In the genomic region with DNA sequence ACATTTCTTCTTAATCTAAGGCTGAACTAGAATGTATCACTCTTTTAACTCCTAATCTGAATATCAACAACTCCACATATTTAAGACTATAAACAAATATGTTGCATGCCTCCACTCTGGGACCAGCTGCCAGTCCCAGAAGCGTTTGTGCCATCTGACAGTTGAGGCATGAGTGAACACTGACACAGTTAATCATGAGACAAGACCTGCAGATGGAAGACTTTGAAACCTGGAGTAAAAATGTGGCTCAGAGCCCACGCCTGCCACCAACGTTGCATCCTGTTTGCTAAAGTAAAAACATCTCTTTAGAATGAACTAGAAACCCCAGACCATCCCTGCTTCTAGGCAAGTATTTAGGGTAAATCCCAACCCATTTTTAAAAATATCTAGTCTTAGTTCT, we compare ENCODE assay signal across 30 mouse cellular contexts. TPM values are rescaled to one million over a fixed set of nuclear protein-coding genes. Genes with fewer than 3 reads are reported as not detected.
A peak's percentile ranks its signal among the peaks of the same experiment; 100 is the strongest.
DNase-seq lines count a peak whose midpoint lies in the region; ATAC-seq and TF ChIP-seq lines count a peak whose summit lies in the region.
"Had no signal": no experiment of that assay in that cellular context is flagged by ENCODE, and none has a peak within 500 bp of the region (broad histone marks: within the 10 kb centered on the region; RNA-seq: fewer than 3 reads in every experiment).

No protein-coding gene starts in this region.

- no peaks in the 10 kb centered on the region for H3K9me3 ChIP-seq in intestine, embryonic 14.5 days (ENCODE audit: control insufficient read depth, low read length)
- no peaks in the 10 kb centered on the region for H3K9me3 ChIP-seq in intestine, postnatal 0 days (ENCODE audit: control insufficient read depth)
- H3K9me3 ChIP-seq in kidney, postnatal 0 days (replicated peaks; ENCODE audit: low read length): no peaks in the 10 kb centered on the region
- no peaks in the 10 kb centered on the region for H3K9me3 ChIP-seq in stomach, postnatal 0 days (ENCODE audit: control insufficient read depth, low read length)
- H3K9me3 ChIP-seq: embryonic facial prominence, embryonic 12.5 days; heart, embryonic 13.5 days; hindbrain, embryonic 10.5 days; hindbrain, embryonic 15.5 days; limb, embryonic 13.5 days; liver, embryonic 12.5 days; midbrain, embryonic 12.5 days; neural tube, embryonic 13.5 days had no signal

- H3K27ac ChIP-seq in intestine, embryonic 14.5 days (ENCODE audit: low read depth): no peak overlapping the region
- no peak overlapping the region for H3K27ac ChIP-seq in intestine, postnatal 0 days (ENCODE audit: low read depth, low read length)
- H3K27ac ChIP-seq in kidney, postnatal 0 days: 0 out of 2 replicates have a peak overlapping the region, but pooled peaks have one; percentile 22
- no peak overlapping the region for H3K27ac ChIP-seq in stomach, postnatal 0 days (replicated peaks)
- H3K27ac ChIP-seq: embryonic facial prominence, embryonic 12.5 days; heart, embryonic 13.5 days; hindbrain, embryonic 10.5 days; hindbrain, embryonic 15.5 days; layer of hippocampus, adult 2 months; limb, embryonic 13.5 days; liver, embryonic 12.5 days; midbrain, embryonic 12.5 days; neural tube, embryonic 13.5 days had no signal

- 72% methylated on average over 3 of the region's 3 CpGs for WGBS in intestine, embryonic 14.5 days
- WGBS in intestine, postnatal 0 days: 69% methylated on average over 3 of the region's 3 CpGs
- 50% methylated on average over 3 of the region's 3 CpGs for WGBS in kidney, postnatal 0 days
- WGBS in stomach, postnatal 0 days: 54% methylated on average over 3 of the region's 3 CpGs

- peak; percentile 3 for DNase-seq in intestine, embryonic 14.5 days (ENCODE audit: low spot score)
- DNase-seq in layer of hippocampus, adult 9-11 months: peak; percentile 44
- DNase-seq in layer of hippocampus, adult 11-12 months (ENCODE audit: low spot score): no peak
- no peak for DNase-seq in kidney, postnatal 0 days (ENCODE audit: low spot score)
- no peak for DNase-seq in stomach, postnatal 0 days (ENCODE audit: low spot score)
- no peak for DNase-seq in adrenal gland, adult (ENCODE audit: inconsistent age in 2 of 2, low spot score in 1 of 2)
- DNase-seq: adrenal gland, adult 2 months; adrenal gland, postnatal 36 days; cerebellum, adult 8-10 months; embryo, embryonic 11 days; gastrocnemius, postnatal 10 days; heart, postnatal 10 days; liver, postnatal 0 days; lung, postnatal 36 days; right cerebral cortex, postnatal 14 days; thymus, postnatal 14 days had no signal

- H3K4me1 ChIP-seq in intestine, embryonic 14.5 days (replicated peaks; ENCODE audit: control insufficient read depth, insufficient read depth, low read length): no peaks in the 10 kb centered on the region
- H3K4me1 ChIP-seq in intestine, postnatal 0 days (replicated peaks; ENCODE audit: control insufficient read depth, insufficient read depth, low read length): no peaks in the 10 kb centered on the region
- 0 out of 2 replicates have a peak, but pooled peaks cover 3% of the 10 kb centered on the region for H3K4me1 ChIP-seq in kidney, postnatal 0 days (replicated peaks; ENCODE audit: insufficient read depth, low read length)
- H3K4me1 ChIP-seq in stomach, postnatal 0 days (replicated peaks; ENCODE audit: control insufficient read depth, insufficient read depth): no peaks in the 10 kb centered on the region
- H3K4me1 ChIP-seq: embryonic facial prominence, embryonic 12.5 days; heart, embryonic 13.5 days; liver, embryonic 12.5 days had no signal

- ATAC-seq in intestine, embryonic 14.5 days (replicated peaks; ENCODE audit: low FRiP score, low TSS enrichment, low read depth): no peak
- ATAC-seq in intestine, postnatal 0 days: no peak
- no peak for ATAC-seq in kidney, postnatal 0 days (replicated peaks; ENCODE audit: low FRiP score, low read depth)
- ATAC-seq in stomach, postnatal 0 days (ENCODE audit: low FRiP score, low TSS enrichment): no peak
- ATAC-seq: CD4-positive, CD25-positive, alpha-beta regulatory T cell, adult 4 months; inflammation-experienced regulatory T-cells, adult 6 months; liver, embryonic 12.5 days; liver, postnatal 0 days had no signal

- TF ChIP-seq EP300 in stomach, postnatal 0 days (optimal IDR thresholded peaks at IDR 0.05): no peak

- H3K9ac ChIP-seq in intestine, embryonic 14.5 days (ENCODE audit: low read length): no peak overlapping the region
- H3K9ac ChIP-seq in intestine, postnatal 0 days (ENCODE audit: low read depth, low read length): no peak overlapping the region
- no peak overlapping the region for H3K9ac ChIP-seq in kidney, postnatal 0 days (ENCODE audit: low read depth, low read length)
- H3K9ac ChIP-seq in stomach, postnatal 0 days (ENCODE audit: low read length): no peak overlapping the region
- H3K9ac ChIP-seq: embryonic facial prominence, embryonic 12.5 days; heart, embryonic 13.5 days; hindbrain, embryonic 15.5 days; limb, embryonic 13.5 days; liver, embryonic 12.5 days; liver, postnatal 0 days; midbrain, embryonic 12.5 days; neural tube, embryonic 13.5 days had no signal

- H3K36me3 ChIP-seq in intestine, embryonic 14.5 days (ENCODE audit: control insufficient read depth, insufficient read depth, low read length): no peaks in the 10 kb centered on the region
- H3K36me3 ChIP-seq in intestine, postnatal 0 days (ENCODE audit: control insufficient read depth, insufficient read depth): no peaks in the 10 kb centered on the region
- no peaks in the 10 kb centered on the region for H3K36me3 ChIP-seq in kidney, postnatal 0 days (ENCODE audit: insufficient read depth, low read length)
- no peaks in the 10 kb centered on the region for H3K36me3 ChIP-seq in stomach, postnatal 0 days (ENCODE audit: control insufficient read depth, insufficient read depth, low read length)
- H3K36me3 ChIP-seq: embryonic facial prominence, embryonic 12.5 days; heart, embryonic 13.5 days; hindbrain, embryonic 10.5 days; hindbrain, embryonic 15.5 days; limb, embryonic 13.5 days; liver, embryonic 12.5 days; midbrain, embryonic 12.5 days; neural tube, embryonic 13.5 days had no signal

- no peak overlapping the region for H3K4me3 ChIP-seq in intestine, embryonic 14.5 days (ENCODE audit: low read depth, low read length)
- no peak overlapping the region for H3K4me3 ChIP-seq in intestine, postnatal 0 days (ENCODE audit: low read depth, low read length)
- no peak overlapping the region for H3K4me3 ChIP-seq in kidney, postnatal 0 days (replicated peaks; ENCODE audit: low read depth, low read length)
- H3K4me3 ChIP-seq in stomach, postnatal 0 days (ENCODE audit: low read depth, low read length): no peak overlapping the region
- H3K4me3 ChIP-seq: embryonic facial prominence, embryonic 12.5 days; heart, embryonic 13.5 days; hindbrain, embryonic 10.5 days; hindbrain, embryonic 15.5 days; layer of hippocampus, adult 2 months; limb, embryonic 13.5 days; liver, embryonic 12.5 days; midbrain, embryonic 12.5 days; myocyte; neural tube, embryonic 13.5 days had no signal

- no peak overlapping the region for H3K4me2 ChIP-seq in intestine, embryonic 14.5 days (ENCODE audit: low read length)
- no peak overlapping the region for H3K4me2 ChIP-seq in intestine, postnatal 0 days (replicated peaks; ENCODE audit: low read depth)
- H3K4me2 ChIP-seq in kidney, postnatal 0 days (ENCODE audit: low read length): 0 out of 2 replicates have a peak overlapping the region, but pooled peaks have one; percentile 26
- no peak overlapping the region for H3K4me2 ChIP-seq in stomach, postnatal 0 days (replicated peaks; ENCODE audit: low read depth)
- H3K4me2 ChIP-seq: embryonic facial prominence, embryonic 12.5 days; heart, embryonic 13.5 days; hindbrain, embryonic 15.5 days; limb, embryonic 13.5 days; liver, embryonic 12.5 days; midbrain, embryonic 12.5 days; neural tube, embryonic 13.5 days had no signal

- TF ChIP-seq CTCF in intestine, postnatal 0 days (IDR thresholded peaks at IDR 0.05; ENCODE audit: low read depth): no peak
- TF ChIP-seq CTCF in kidney, postnatal 0 days (IDR thresholded peaks at IDR 0.05; ENCODE audit: low read depth): no peak
- no peak for TF ChIP-seq CTCF in stomach, postnatal 0 days (IDR thresholded peaks at IDR 0.05; ENCODE audit: low read depth)

- H3K27me3 ChIP-seq in intestine, embryonic 14.5 days (replicated peaks; ENCODE audit: control insufficient read depth, insufficient read depth, low read length): no peaks in the 10 kb centered on the region
- no peaks in the 10 kb centered on the region for H3K27me3 ChIP-seq in intestine, postnatal 0 days (replicated peaks; ENCODE audit: control insufficient read depth, insufficient read depth, low read length)
- no peaks in the 10 kb centered on the region for H3K27me3 ChIP-seq in kidney, postnatal 0 days (ENCODE audit: insufficient read depth, low read length)
- H3K27me3 ChIP-seq in stomach, postnatal 0 days (ENCODE audit: control insufficient read depth, insufficient read depth, low read length): no peaks in the 10 kb centered on the region
- H3K27me3 ChIP-seq: embryonic facial prominence, embryonic 12.5 days; heart, embryonic 13.5 days; hindbrain, embryonic 15.5 days; limb, embryonic 13.5 days; liver, embryonic 12.5 days; neural tube, embryonic 13.5 days had no signal

RNA-seq across cellular contexts. Expression of a gene that starts 1.6 kb away (rescaled TPM):
- polyA plus RNA-seq in intestine, embryonic 14.5 days (2014; fragmentation: Nextera tagmentation; extraction: Ambion mirVana): 4.8 and 6.0 TPM in 2 replicates
- polyA plus RNA-seq in intestine, postnatal 0 days (2015; fragmentation: Nextera tagmentation; extraction: Ambion mirVana): 1.6 and 1.8 TPM in 2 replicates
- polyA plus RNA-seq in kidney, postnatal 0 days (2015; fragmentation: Nextera tagmentation; extraction: Ambion mirVana): 35.0 and 35.3 TPM in 2 replicates
- 3.5 and 4.2 TPM in 2 replicates for polyA plus RNA-seq in stomach, postnatal 0 days (2015; fragmentation: Nextera tagmentation; extraction: Ambion mirVana)
- polyA plus RNA-seq: CD4-positive, CD25-positive, alpha-beta regulatory T cell, adult 4 months; inflammation-experienced regulatory T-cells, adult 6 months; small intestine, adult 2 months had no signal

Comparison
In these comparisons a context has a peak if more than half of its experiments do, and no peak if none do; other contexts are left out.
1. DNase-seq: peak in intestine, embryonic 14.5 days (single experiment) and layer of hippocampus, adult 9-11 months (single experiment); none in layer of hippocampus, adult 11-12 months (single experiment), kidney, postnatal 0 days (single experiment), stomach, postnatal 0 days (single experiment) and adrenal gland, adult (0 of 2).